Mouse (Mus musculus): ENCODE results near the gene Crtc1.
A peak's percentile ranks its signal among the peaks of the same experiment; 100 is the strongest.

Crtc1 gene

DNA sequence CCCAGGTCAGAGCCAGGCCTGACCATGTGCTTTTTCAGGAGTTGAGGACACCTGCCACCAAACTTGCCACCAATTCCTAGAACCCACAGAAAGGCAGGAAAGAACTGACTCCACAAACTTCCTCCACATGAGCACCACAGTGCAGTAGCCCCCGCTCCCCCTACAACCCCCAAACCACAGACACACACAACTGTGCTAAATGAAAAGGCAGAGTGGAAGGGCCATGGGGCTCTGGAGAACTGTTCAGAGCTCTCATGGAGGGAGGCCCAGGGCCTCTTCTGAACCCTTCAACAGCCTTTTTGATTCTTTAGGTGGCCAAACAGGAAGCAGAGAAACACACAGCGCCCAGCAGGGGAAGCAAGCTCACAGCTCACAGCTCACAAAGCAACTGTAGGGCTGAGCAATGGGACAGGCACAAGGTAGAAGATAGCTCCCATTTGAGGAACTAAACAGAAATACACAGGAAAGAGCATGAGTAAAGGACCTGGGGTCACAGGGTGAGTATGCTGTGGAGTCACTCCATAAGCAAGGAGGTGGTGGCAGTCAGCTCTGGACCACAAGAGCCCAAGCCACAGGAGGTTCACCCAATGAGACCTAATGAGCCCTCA is 13.0 kb downstream of the Crtc1 start:
- DNase-seq (ENCODE audit: extremely low read depth, insufficient read length, low spot score): no peak

DNA sequence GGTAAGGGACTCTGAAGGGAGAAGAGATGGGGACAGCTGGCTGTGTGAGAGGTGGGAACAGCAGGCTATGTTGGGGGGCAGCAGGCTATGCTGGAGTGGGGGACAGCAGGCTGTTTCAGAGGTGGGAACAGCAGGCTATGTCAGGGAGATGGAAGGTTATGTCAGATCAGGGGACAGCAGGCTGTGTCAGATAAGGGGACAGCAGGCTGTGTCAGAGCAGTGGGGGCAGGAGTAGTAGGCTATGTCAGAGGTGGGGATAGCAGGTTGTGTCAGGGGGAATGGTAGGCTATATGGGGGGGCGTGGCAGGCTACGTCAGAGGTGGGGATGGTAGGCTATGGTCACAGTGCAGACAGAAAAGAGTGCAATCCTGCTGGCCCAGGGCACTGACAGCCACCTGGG is 16.7 kb downstream of the Crtc1 start:
- no peak for DNase-seq (ENCODE audit: extremely low read depth, insufficient read length, low spot score)

- DNase-seq (ENCODE audit: extremely low read depth, insufficient read length, low spot score): no peak
Observed at GRCm38 (mm10) chr8:70421349-70422104, 17.9 kb downstream of the Crtc1 start.

GRCm38 (mm10) chr8:70419879-70420643 is 19.3 kb downstream of the Crtc1 start:
- no peak for DNase-seq (ENCODE audit: extremely low read depth, insufficient read length, low spot score)

- DNase-seq (ENCODE audit: extremely low read depth, insufficient read length, low spot score): no peak
Observed at GRCm38 (mm10) chr8:70418954-70419353, 20.4 kb downstream of the Crtc1 start.

DNA sequence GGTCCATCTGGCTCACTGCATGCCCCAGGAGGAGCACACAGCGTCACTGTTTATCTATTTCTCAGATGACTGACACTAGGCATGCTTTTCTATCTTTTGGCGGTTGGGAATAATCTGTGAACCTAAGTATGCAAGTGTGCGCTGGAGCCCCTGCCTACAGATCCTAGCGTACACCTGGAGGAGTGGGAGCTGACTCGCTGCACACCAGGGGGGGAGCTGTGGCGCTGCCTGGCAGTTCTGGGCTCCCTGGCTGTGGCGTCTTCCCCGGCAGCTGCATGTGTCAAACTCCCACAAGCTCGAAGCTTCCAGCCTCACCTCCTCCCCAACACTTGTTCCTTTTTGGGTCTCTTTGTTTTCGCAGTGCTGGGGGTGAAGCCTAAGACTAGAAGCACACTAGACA is 21.5 kb downstream of the Crtc1 start:
- no peak for DNase-seq (ENCODE audit: extremely low read depth, insufficient read length, low spot score)

DNA sequence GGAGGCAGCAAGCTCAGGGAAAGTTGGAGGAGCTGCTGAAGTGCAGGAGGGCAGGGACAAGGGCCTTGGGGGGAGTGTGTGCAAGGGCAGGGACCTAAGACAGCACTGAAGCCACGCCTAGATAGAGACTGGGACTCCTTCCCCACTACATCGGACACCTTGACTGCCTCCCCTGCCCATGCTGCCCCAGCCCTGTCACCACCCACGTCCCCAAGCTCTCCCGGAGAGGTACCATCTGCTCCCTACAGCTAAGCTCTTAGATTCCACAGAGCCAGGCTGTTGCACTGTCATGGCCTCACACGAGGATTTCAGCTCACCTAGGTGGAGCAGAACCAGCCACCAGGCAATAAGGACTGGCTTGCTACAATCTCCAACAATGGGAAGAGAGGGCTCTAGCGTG is 22.4 kb downstream of the Crtc1 start:
- DNase-seq (ENCODE audit: extremely low read depth, insufficient read length, low spot score): no peak

GRCm38 (mm10) chr8:70415540-70416451 is 23.6 kb downstream of the Crtc1 start:
- DNase-seq (ENCODE audit: extremely low read depth, insufficient read length, low spot score): no peak

- no peak for DNase-seq (ENCODE audit: extremely low read depth, insufficient read length, low spot score)
Observed at GRCm38 (mm10) chr8:70414310-70414946, 25.0 kb downstream of the Crtc1 start.

GRCm38 (mm10) chr8:70410281-70410680 is 29.1 kb downstream of the Crtc1 start:
- DNase-seq (ENCODE audit: extremely low read depth, insufficient read length, low spot score): no peak

GRCm38 (mm10) chr8:70409455-70409871 is 29.9 kb downstream of the Crtc1 start:
- DNase-seq (ENCODE audit: extremely low read depth, insufficient read length, low spot score): no peak

GRCm38 (mm10) chr8:70409019-70409418 is 30.4 kb downstream of the Crtc1 start:
- no peak for DNase-seq (ENCODE audit: extremely low read depth, insufficient read length, low spot score)

- no peak for DNase-seq (ENCODE audit: extremely low read depth, insufficient read length, low spot score)
Observed at GRCm38 (mm10) chr8:70408301-70408700, 31.1 kb downstream of the Crtc1 start.

DNA sequence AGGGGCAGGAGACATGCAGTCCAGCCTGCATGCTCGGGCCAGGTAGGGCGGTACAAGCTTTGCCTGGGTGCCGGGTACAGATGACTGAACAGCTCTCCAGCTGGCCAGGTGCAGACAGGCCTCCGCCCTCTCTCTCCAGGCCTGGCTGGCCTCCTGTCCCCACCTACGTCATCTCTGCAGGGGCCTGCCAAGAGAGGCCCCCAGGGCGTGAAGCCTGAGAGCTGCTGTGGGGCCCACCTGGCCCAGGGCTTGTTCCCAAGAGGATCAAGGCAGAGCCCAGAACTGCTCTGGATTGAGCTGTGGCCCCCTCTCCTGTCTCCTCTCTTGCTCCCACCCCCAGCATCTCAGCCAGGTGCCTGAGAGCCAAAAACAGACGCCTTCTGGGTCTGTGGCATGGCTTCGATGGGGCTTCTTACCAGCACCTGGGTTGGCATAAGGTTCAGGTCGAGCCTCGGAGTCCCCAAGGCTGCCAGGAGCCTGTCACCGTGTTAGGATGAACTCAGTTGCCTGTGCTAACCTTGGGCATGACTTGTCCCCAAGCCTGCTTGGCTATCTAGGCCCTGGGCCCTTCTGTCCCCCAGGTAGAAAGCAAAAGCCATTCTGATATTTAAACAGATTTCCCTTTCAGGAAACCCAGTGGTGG is 32.8 kb downstream of the Crtc1 start:
- no peak for DNase-seq (ENCODE audit: extremely low read depth, insufficient read length, low spot score)

GRCm38 (mm10) chr8:70405189-70405588 is 34.2 kb downstream of the Crtc1 start:
- DNase-seq (ENCODE audit: extremely low read depth, insufficient read length, low spot score): no peak

DNA sequence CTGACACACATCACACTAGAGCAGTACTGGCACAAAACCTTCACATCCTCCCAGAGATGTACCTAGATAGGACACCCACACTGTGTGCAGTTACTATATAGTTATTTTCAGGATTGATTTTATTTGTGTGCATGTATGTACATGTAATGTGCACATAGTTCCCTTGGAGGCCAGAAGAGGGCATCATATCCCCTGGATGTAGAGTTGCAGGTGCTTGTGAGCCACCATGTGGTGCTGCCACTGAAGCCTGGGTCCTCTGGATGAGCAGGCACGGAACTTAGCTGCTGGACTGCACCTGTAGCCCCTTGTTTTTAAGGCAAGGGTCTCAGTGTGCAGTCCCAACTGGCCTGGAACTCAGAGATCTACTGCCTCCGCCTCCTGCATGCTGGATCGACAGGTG is 35.2 kb downstream of the Crtc1 start:
- DNase-seq (ENCODE audit: extremely low read depth, insufficient read length, low spot score): no peak

- DNase-seq (ENCODE audit: extremely low read depth, insufficient read length, low spot score): no peak
Observed at GRCm38 (mm10) chr8:70397611-70398563, 41.5 kb downstream of the Crtc1 start.

DNA sequence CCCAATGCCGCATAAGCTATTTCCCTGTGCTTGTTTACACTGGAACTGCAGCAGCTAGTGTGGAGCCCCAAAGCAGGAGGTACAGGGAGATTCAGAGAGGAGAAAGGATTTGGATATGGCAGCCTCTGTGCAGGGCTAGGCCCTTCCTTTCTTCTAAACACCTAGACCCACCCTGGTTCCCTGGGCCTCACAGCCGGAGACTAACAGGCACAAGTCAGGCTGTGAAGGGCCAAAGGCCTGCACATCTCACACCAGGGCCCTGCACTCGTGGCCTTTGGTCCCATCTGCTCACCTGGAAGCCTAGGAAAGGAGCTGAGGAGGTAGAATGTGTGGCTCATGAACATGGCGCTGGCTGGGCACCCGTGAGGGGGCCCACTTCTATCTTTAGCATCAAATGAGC is 43.2 kb downstream of the Crtc1 start:
- no peak for DNase-seq (ENCODE audit: extremely low read depth, insufficient read length, low spot score)

GRCm38 (mm10) chr8:70395649-70396048 is 43.7 kb downstream of the Crtc1 start:
- peak; percentile 69 for DNase-seq (ENCODE audit: extremely low read depth, insufficient read length, low spot score)
